Mouse (Mus musculus): ENCODE data around the gene Adam19. TPM values are rescaled to one million over a fixed set of nuclear protein-coding genes. Genes with fewer than 3 reads are reported as not detected.

Adam19 gene
- total RNA-seq, 2 experiments from 2014 or later: 0.46 to 0.49 TPM

DNA sequence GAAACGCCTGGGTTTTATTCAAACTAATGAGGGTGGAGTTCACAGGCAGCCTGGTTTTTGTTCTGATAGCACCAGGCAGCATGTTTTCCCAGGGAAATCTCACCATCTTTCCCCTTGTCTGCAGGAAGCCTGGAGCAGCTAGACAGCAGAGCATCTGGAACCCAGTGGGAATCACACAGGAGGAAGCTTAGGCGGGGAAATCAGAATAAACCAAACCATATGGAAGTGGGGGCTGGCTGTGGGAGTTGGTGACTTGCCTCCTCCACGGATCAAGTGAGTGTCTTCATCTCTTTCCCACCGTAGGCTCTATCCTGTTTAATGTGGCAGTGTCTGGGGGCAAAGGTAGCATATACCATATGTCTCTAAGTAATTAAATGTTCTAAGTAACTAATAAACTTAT is 129.7 kb downstream of the Adam19 start:
- no peak for ATAC-seq (replicated peaks; ENCODE audit: poor library complexity)

DNA sequence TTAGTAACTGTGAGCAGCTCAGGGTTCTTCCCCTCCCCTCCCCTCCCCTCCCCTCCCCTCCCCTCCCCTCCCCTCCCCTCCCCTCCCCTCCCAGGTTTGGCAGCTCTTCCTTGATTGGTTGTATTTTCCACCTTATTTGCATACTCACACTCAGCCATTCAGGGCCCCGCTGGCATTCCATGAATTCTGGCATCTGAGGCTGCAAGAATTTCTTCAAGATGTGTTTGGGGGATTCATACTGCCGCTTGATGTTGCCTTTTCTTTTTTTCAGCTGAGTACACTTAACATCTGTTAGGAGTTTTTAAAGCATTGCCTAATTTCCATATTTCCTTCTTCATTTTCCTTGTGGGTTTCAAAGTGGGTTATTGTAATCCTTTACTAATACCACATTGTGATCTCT is 132.5 kb downstream of the Adam19 start:
- ATAC-seq (replicated peaks; ENCODE audit: poor library complexity): no peak

DNA sequence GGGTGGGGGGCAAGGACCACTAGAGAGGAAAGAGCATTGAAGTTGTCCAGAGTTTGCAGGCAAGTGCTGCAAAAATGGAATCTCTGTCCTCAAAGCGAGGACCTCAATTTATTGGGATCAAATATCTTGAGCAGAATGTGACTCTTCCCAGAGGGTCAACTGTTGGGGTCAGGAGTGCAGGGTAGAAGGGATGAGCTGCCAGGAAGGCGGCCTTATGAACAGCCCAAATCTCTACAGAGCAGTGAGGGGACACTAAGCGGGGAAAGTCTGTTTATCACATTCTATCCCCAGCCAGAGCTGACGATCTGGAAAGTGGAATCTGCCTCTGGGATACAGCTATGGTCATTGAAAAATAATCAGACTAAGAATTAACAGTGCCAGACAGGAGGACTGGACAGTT is 138.4 kb downstream of the Adam19 start:
- no peak for ATAC-seq (replicated peaks; ENCODE audit: poor library complexity)

Other genes starting within 250 kb of the Adam19 start
- 130 and 133 TPM in 2 replicates for gene Clint1, start 203.9 kb upstream of the Adam19 start, total RNA-seq (2015)
- gene Clint1, start 203.9 kb upstream of the Adam19 start, total RNA-seq (2017): 133 and 160 TPM in 2 replicates
- gene Lsm11, start 111.1 kb upstream of the Adam19 start, total RNA-seq (2015): 5.2 and 6.3 TPM in 2 replicates
- gene Lsm11, start 111.1 kb upstream of the Adam19 start, total RNA-seq (2017): 3.1 and 4.2 TPM in 2 replicates
- 13.3 and 20.2 TPM in 2 replicates for gene Thg1l, start 100.5 kb upstream of the Adam19 start, total RNA-seq (2015)
- gene Thg1l, start 100.5 kb upstream of the Adam19 start, total RNA-seq (2017): 24.5 and 31.5 TPM in 2 replicates
- gene Sox30, start 75.7 kb upstream of the Adam19 start, total RNA-seq (2015): not detected in 2 replicates
- not detected in 2 replicates for gene Sox30, start 75.7 kb upstream of the Adam19 start, total RNA-seq (2017)
- gene Gm12166, start 3.7 kb upstream of the Adam19 start, total RNA-seq (2015): 18.5 and 19.4 TPM in 2 replicates
- gene Gm12166, start 3.7 kb upstream of the Adam19 start, total RNA-seq (2017): 13.0 and 26.7 TPM in 2 replicates
- gene Nipal4, start 110.5 kb downstream of the Adam19 start, total RNA-seq (2015): not detected in 2 replicates
- gene Nipal4, start 110.5 kb downstream of the Adam19 start, total RNA-seq (2017): not detected in 2 replicates
- gene Fndc9, start 179.5 kb downstream of the Adam19 start, total RNA-seq (2015): not detected in 2 replicates
- gene Fndc9, start 179.5 kb downstream of the Adam19 start, total RNA-seq (2017): not detected in 2 replicates

Data from megakaryocyte progenitor cell, adult 5-6 weeks (primary cell).